Mouse (Mus musculus): ENCODE data around the gene Ipo13.

The Ipo13 gene

DNA sequence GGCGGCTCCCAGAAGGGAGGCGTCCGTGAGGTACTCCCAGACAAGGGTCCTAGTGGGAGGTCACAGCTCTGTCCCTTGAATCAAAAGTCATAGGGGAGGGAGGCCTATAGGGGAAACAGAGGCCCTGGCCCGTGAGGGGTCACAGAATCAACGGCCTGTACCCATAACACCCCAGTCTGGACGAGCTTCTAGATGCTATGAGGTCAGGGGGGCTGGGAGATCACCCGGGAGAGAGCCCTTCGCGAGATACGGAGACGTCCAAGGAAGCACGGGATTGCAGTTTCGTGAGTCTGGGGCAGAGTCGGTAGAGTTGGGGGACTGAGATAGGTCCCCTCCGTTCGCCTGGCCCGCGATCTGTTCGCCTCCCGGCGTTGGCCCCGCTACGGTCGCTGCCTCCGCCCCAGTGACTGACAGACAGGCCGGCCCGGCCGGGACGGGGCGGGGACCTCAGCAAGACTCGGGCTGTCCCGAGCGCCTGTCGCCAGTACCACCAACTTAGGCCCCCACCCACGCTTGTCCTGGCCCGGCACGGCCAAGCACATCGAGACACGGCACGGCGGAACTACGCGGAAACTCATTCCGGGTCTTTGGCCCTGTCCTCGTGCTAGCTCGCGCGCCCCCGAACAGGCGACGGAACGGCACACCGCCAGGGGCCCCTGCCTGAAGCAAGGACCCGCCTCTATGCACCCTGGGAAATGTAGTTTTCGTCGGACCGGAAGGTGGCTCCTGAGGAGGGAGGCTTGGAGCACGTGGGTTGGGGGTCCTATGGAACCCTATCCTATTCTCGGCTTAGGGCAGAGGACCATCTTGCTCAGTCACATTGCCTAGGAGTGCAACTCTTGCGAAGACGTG is at the start of gene Ipo13:
TSS of gene Ipo13 (minus strand) at position 409 of the 852 bp plus-strand sequence.
- peak; percentile 90 for DNase-seq

DNA sequence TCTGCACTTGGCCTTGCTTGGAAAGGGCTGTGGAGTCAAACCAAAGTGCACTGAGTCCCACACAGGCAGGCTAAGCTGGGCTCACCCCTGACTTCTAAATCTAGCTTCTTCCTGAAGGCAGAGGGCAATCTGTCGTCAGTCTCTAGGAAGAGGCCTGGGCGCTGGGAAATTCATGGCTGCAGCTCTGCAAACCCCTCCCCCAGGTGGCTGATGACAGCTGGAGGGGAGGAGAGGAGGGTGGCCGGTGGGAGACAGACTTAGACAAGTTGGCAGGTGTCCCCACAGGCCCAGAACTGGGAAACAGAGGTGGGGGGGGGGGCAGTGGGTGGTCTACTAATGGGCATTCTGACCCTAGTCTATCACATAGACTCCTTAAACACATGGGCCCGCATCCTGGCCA is 42.7 kb upstream of the Ipo13 start:
- DNase-seq: no peak

- DNase-seq: no peak
Observed at GRCm38 (mm10) chr4:117947493-117947892, 32.7 kb upstream of the Ipo13 start.

DNA sequence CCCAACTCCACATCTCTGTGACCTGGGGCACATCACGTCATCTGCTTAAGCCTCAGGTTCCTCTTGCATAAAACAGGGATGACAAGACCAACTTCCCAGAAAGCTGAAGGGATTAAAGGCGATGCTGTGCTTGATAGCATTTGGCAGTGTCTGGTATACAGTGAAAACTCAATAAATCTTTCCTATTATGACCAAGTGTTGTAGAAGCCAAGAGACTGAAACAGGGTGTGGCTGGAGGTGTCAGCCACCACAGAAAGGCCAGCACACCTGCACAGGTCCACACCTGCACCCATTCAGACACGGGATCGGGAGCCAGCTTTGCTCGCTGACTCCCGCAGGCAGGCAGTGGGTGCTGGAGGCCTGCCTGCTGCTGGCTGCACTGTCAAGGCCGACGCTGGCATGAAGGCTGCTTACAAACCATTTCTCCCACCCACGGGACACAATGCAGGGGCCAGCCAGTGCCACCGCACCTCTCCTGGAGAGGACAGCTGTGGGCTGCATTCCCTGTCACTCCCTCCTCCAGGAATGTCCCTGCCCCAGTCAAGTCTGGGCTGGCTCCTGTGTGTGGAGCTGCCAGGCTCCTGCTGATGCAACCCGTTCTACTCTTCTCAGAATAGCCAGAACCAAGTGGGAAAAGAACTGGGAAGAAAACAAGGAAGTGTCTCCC is 32.0 kb upstream of the Ipo13 start:
- DNase-seq: no peak

DNA sequence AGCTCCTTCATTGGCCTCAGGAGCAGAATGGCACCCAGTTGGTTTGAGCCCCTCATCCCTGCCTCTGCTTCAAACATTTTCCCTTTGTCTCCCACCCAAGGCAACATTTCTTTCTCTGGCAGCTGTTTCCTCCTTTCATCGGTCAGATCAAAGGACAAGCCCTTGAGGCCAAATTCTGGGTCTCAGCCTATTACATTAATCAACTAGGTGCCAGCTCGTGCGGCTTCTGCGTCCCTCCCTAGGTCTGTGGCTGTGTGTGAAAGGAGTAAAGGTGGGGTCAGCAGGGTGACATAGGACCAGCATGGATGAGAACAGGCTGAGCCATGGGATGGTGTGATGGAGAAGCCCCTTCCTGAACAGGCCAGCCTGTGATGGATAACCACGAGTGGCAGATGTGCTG is 28.5 kb upstream of the Ipo13 start:
- no peak for DNase-seq

GRCm38 (mm10) chr4:117936964-117937363 is 22.2 kb upstream of the Ipo13 start:
- no peak for DNase-seq

DNA sequence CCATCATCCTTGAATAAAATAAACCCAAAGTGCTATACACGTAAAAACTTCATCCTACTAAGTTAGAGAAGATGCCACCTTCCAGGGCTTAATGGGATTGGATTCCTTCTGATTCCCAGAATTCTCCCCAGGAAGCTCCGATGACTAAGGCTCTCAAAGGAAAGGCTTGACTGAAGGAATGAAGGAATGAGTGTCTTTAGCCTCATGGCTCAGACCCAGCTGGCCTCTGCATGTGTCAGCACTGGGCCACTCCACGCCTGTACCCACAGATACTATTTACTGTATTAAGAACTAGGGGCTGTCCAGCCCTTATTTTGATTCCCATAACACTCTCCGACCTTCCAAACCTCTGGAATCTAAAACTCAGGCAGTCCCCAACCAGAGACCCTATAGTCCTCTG is 19.3 kb upstream of the Ipo13 start:
- no peak for DNase-seq

DNA sequence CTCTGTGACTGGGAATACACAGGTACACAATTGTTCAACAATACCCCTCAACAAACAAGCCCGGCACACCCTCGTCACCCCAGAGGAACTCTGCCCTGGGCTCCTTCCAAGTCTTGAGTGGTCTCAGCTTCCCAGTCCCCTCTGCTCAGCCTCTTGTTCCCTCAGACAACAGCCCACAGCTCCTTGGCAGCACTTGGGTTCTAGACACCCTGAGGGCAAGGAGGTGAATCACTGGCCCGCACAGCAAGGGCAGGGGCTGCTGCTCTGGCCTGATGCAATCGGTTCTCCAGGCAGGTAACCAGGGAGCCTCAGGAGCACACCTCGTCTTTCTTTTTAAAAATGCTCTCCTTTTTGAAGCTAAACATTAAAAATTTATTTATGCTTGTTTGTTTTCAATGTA is 18.4 kb upstream of the Ipo13 start:
- no peak for DNase-seq

GRCm38 (mm10) chr4:117929391-117929881 is 14.6 kb upstream of the Ipo13 start, which contains the start of gene Artn:
TSS of gene Artn (minus strand) at chr4:117929763.
- DNase-seq: peak; percentile 62 to 63

GRCm38 (mm10) chr4:117928699-117929241 is 14.0 kb upstream of the Ipo13 start:
- DNase-seq: peak; percentile 50 to 70

- DNase-seq: no peak
Observed at GRCm38 (mm10) chr4:117928234-117928633, 13.4 kb upstream of the Ipo13 start.

DNA sequence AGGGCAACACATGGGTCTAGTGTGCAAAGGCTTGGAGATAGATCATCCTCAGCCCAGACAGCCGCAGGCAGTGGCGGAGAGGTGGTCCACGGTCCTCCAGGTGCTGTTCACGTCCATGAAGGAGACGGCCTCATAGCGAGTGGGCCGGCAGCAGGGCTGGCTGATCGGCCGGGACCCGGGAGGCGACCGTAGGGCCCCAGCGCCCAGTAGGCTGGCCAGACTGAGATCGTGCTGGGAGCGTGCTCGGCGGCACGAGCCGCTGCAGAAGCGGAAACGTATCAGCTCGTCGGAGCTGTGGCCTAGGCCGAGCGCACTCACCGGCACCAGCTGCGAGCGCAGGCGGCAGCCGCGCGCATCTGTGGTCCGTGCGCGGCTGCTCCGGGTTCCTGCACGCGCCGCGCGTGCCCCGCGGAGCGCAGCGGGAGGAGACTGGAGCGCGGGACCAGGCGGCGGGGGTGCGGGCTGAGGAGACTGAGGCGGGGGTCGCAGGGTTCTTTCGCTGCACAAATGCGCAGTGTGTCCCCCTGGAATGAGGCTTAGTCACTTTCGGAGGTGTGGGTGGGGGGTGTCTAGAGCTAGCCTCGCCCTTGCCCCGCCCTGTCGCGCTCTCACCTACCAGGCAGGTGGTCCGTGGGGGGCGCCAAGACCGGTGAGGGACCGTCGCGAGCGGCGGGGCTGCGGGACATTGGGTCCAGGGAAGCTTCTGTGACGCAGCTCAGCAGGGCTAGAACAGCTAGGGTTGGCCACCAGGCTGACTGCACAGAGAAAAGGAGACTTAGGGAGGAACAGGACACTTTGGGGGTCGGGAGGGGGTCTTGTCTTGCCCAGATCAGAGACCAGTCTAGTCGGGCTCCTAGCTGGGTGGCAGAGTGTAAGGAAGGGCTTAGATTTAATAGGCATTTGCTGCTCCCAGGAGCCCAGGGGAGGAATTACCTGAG is 12.0 kb upstream of the Ipo13 start:
- no peak for DNase-seq

DNA sequence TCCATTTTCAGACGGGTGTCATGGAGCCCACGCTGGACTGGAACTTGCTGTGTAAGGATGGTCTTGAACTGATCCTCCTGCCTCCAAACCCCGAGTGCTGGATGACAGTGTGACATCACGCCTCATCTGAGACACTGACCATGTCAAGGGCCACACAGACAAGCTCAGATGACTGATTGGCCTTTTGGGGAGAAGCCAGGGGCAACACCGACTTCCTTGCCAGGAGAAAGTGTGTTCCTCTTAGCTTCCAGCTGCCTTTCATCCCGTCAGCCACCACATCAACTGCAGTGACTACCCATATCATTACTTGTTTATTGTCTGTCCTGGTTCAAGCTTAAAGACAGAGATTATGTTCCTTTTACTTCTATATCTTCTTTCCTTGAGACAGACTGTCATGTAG is 10.1 kb upstream of the Ipo13 start:
- DNase-seq: no peak

DNA sequence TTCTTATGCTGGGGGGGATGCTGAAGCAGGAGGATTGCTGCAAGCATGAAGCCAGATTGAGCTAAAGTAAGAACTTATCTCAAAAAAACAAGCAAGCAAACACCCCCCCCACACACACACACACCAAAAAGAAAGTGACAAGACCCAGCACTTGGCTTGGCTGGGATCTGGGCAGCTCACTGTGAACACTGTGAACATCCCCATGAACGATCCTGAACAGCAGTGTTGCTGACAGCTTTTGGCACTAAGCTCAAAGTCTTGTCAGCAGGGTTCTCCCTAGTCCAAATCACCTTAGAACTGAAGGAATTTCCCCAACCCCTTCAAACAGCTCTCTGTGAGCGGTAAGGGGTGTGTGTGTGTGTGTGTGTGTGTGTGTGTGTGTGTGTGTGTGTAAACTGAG is 8.7 kb upstream of the Ipo13 start:
- no peak for DNase-seq

DNA sequence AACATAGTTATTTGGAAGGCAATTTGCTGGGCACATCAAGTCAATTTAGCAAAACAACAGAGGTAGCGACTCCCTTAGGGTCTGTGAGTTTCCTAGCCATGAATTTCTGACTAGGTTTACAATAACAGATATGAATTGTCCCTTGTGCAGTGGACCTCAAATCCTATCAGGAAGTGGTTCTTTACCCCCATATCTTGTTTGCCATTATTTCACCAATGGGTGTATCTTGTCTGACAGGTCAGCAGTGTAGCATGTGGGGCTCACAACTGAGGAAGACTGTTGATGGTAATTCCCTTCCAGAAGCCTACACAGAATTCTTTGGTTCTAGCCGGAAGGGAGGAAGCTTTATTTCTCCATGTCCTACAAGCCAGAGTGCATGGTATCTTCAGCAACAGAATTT is 6.6 kb upstream of the Ipo13 start:
- DNase-seq: no peak

DNA sequence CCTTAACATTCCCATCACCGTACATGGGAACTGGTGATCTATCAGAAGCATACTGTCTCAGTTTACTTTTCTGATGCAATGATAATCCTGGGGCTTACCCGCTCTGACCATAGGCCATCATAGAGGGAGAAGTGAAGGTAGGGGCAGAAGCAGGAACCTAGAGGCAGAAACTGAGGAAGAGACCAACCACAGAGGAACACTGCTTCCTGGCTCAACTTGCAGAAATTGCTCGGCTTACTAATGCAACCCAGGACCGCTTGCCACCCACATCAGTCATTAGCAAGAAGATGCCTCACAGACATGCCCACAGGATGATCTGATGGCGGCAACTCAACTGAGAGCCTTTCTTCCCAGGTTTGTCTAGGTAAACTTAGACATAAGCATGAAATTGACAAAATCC is 4.0 kb upstream of the Ipo13 start:
- DNase-seq: no peak

GRCm38 (mm10) chr4:117918261-117918660 is 3.5 kb upstream of the Ipo13 start:
- peak; percentile 24 to 43 for DNase-seq

DNA sequence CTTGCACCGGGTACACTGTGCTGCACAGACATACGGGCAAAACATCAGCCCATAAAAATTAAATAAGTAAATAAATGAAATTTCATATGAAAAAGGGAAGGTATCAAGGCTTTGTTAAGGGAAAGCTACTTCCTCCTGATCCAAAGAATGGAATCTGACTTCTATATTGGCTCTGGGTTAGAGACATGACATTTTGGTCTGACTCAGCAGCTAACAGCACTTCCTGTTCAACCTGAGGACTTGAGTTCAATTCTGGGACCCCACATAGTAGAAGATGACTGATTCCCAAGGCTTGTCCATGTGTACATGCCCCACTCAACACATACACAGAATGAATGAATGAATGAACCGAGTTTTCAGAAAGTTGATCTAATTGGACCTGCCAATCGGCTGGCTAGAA is 3.0 kb upstream of the Ipo13 start:
- DNase-seq: no peak

DNA sequence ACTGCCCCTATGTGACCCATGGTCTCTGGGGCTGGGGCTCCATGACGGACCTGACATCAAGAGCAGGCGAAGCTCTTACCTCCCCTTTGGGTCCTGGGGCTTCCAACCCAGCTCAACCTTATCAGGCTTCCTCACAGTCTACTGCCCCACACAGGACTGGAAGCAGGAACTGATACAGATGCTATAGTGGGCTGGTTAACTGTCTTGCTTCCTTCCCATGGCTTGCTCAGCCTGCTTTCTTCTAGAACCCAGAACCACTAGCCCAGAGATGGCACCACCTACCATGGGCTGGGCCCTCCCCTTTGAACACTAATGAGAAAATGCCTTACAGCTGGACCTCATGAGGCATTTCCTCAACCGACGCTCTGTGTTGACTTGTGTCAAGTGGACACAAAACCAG is 2.6 kb upstream of the Ipo13 start:
- DNase-seq: no peak

- no peak for DNase-seq
Observed at GRCm38 (mm10) chr4:117916386-117916785, 1.6 kb upstream of the Ipo13 start.

DNA sequence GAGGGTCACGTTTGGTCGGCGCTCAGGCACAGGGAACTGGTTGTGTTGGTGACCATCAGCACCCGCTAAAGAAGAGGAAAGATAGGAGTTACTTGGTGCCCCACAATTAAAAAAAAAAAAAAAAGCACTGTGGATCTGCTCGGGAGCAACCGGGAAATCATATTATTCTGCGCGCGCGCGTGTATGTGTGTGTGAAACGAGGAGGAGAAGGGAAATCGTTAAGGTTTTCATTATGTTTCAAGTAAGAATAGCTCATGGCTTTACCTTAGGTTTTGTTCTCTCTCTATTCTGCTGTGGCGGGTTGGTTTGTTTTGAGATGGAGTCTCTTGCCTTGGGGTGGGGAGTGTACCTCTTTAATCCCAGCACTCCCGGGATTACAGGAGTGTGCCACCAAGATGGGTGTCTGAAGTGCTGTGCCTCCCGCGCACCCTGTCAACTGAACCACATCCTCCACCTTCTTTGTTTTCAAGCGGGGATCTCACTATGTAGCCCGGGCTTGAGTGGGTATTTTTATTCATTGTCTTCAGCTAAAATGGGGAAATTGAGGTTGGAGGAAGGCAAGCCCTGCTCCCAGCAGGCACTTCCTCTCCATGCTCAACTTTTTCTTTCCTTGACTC is 798 bp upstream of the Ipo13 start:
- DNase-seq: no peak

- no peak for DNase-seq
Observed at GRCm38 (mm10) chr4:117914031-117914430, 768 bp downstream of the Ipo13 start.

Data from kidney, adult 8-10 months (tissue).